Mouse (Mus musculus): Measurements from ENCODE around the gene Camk1d.

GRCm38 (mm10) chr2:5676143-5676483 is 38.2 kb downstream of the Camk1d start:
- TF ChIP-seq POLR2A (IDR thresholded peaks at IDR 0.05; ENCODE audit: borderline replicate concordance, control insufficient read depth, low read depth, low read length) (no peak), CTCF (IDR thresholded peaks at IDR 0.05; ENCODE audit: control insufficient read depth, insufficient read depth, low read length) (no peak)

All from bone marrow, adult 2 months (tissue).